Comparison of ENCODE assay signal across 18 mouse cellular contexts in genomic region chr5:67656821-67657259, GRCm38 (mm10). TPM values are rescaled to one million over a fixed set of nuclear protein-coding genes. Genes with fewer than 3 reads are reported as not detected.
DNase-seq lines count a peak whose midpoint lies in the region; ATAC-seq lines count a peak whose summit lies in the region.
"Had no signal": no experiment of that assay in that cellular context is flagged by ENCODE, and none has a peak within 500 bp of the region (broad histone marks: within the 10 kb centered on the region; RNA-seq: fewer than 3 reads in every experiment).

No protein-coding gene starts in this region.

- H3K9ac ChIP-seq in hindbrain, embryonic 11.5 days (ENCODE audit: low read depth, low read length), result no peak overlapping the region
- H3K9ac ChIP-seq in hindbrain, embryonic 12.5 days, result no peak overlapping the region
- no peak overlapping the region for H3K9ac ChIP-seq in neural tube, embryonic 15.5 days (replicated peaks)
- H3K9ac ChIP-seq: limb, embryonic 15.5 days had no signal

- H3K27me3 ChIP-seq in hindbrain, embryonic 11.5 days (ENCODE audit: control insufficient read depth, insufficient read depth, low read length), result peaks cover 20% of the 10 kb centered on the region
- peaks cover 43% of the 10 kb centered on the region for H3K27me3 ChIP-seq in hindbrain, embryonic 12.5 days
- peaks cover 48% of the 10 kb centered on the region for H3K27me3 ChIP-seq in embryonic facial prominence, embryonic 10.5 days (replicated peaks; ENCODE audit: low read depth, poor library complexity, severe bottlenecking)
- H3K27me3 ChIP-seq in neural tube, embryonic 15.5 days (replicated peaks), result no peaks in the 10 kb centered on the region
- H3K27me3 ChIP-seq: limb, embryonic 15.5 days; megakaryocyte, embryonic 14.5 days had no signal

- H3K4me1 ChIP-seq in hindbrain, embryonic 11.5 days (replicated peaks; ENCODE audit: control insufficient read depth, insufficient read depth, low read length), result 0 out of 2 replicates have a peak, but pooled peaks cover 2% of the 10 kb centered on the region
- peaks cover 14% of the 10 kb centered on the region for H3K4me1 ChIP-seq in hindbrain, embryonic 12.5 days
- H3K4me1 ChIP-seq in embryonic facial prominence, embryonic 10.5 days, result peaks cover 35% of the 10 kb centered on the region
- H3K4me1 ChIP-seq in neural tube, embryonic 15.5 days, result peaks cover 13% of the 10 kb centered on the region
- H3K4me1 ChIP-seq: limb, embryonic 15.5 days had no signal

- H3K27ac ChIP-seq in hindbrain, embryonic 11.5 days (ENCODE audit: low read depth, low read length), result no peak overlapping the region
- H3K27ac ChIP-seq in hindbrain, embryonic 12.5 days, result no peak overlapping the region
- no peak overlapping the region; the same call in 1 of the 2 replicates for H3K27ac ChIP-seq in embryonic facial prominence, embryonic 10.5 days (replicated peaks)
- no peak overlapping the region for H3K27ac ChIP-seq in neural tube, embryonic 15.5 days (replicated peaks)
- H3K27ac ChIP-seq: limb, embryonic 15.5 days had no signal

- intact Hi-C loops in gastrocnemius, postnatal 14 days (cut with DNase I; ENCODE audit: low total_unique reads), result no loop called here

- no peak overlapping the region for H3K4me2 ChIP-seq in hindbrain, embryonic 11.5 days (replicated peaks; ENCODE audit: low read depth, low read length)
- no peak overlapping the region for H3K4me2 ChIP-seq in hindbrain, embryonic 12.5 days (replicated peaks)
- no peak overlapping the region for H3K4me2 ChIP-seq in neural tube, embryonic 15.5 days
- H3K4me2 ChIP-seq: limb, embryonic 15.5 days had no signal

- peak; percentile 64 for DNase-seq in hindbrain, embryonic 11.5 days (ENCODE audit: low spot score)
- peak; percentile 88 for DNase-seq in embryo, embryonic 10 days (ENCODE audit: low spot score)
- DNase-seq in embryonic facial prominence, embryonic 10.5 days (ENCODE audit: low spot score), result peak; percentile 40
- DNase-seq in spleen, adult 18-20 months, result no peak
- no peak for DNase-seq in gastrocnemius, postnatal 14 days
- DNase-seq: adrenal gland, postnatal 36 days; cerebellum, adult 8-10 months; gastrocnemius, postnatal 36 days; heart, postnatal 14 days; kidney, postnatal 4 days; lung, postnatal 14 days; right cerebral cortex, postnatal 4 days; thymus, adult 18-20 months had no signal

- ATAC-seq in hindbrain, embryonic 11.5 days (ENCODE audit: low FRiP score), result peak; percentile 77
- ATAC-seq in hindbrain, embryonic 12.5 days (ENCODE audit: low FRiP score), result no peak
- 0 out of 2 replicates have a peak, but pooled peaks have one; percentile 18 for ATAC-seq in neural tube, embryonic 15.5 days (ENCODE audit: low FRiP score)
- ATAC-seq: Patski had no signal

- no peaks in the 10 kb centered on the region for H3K36me3 ChIP-seq in hindbrain, embryonic 11.5 days (ENCODE audit: control insufficient read depth, insufficient read depth, low read length)
- 0 out of 2 replicates have a peak, but pooled peaks cover 3% of the 10 kb centered on the region for H3K36me3 ChIP-seq in hindbrain, embryonic 12.5 days
- no peaks in the 10 kb centered on the region for H3K36me3 ChIP-seq in embryonic facial prominence, embryonic 10.5 days (replicated peaks)
- H3K36me3 ChIP-seq in neural tube, embryonic 15.5 days, result peaks cover 13% of the 10 kb centered on the region
- H3K36me3 ChIP-seq: limb, embryonic 15.5 days had no signal

- 16% methylated on average over 13 of the region's 13 CpGs for WGBS in hindbrain, embryonic 11.5 days
- 14% methylated on average over 13 of the region's 13 CpGs for WGBS in hindbrain, embryonic 12.5 days
- WGBS in embryonic facial prominence, embryonic 10.5 days, result 25% methylated on average over 13 of the region's 13 CpGs
- WGBS in neural tube, embryonic 15.5 days, result 15% methylated on average over 13 of the region's 13 CpGs

- H3K4me3 ChIP-seq in hindbrain, embryonic 11.5 days (ENCODE audit: low read depth, low read length), result no peak overlapping the region
- H3K4me3 ChIP-seq in hindbrain, embryonic 12.5 days, result no peak overlapping the region
- no peak overlapping the region; the same call in 1 of the 2 replicates for H3K4me3 ChIP-seq in embryonic facial prominence, embryonic 10.5 days
- H3K4me3 ChIP-seq in neural tube, embryonic 15.5 days (replicated peaks), result no peak overlapping the region
- H3K4me3 ChIP-seq: limb, embryonic 15.5 days; megakaryocyte, embryonic 14.5 days had no signal

- H3K9me3 ChIP-seq in hindbrain, embryonic 11.5 days (ENCODE audit: control insufficient read depth, low read length), result no peaks in the 10 kb centered on the region
- no peaks in the 10 kb centered on the region for H3K9me3 ChIP-seq in hindbrain, embryonic 12.5 days (replicated peaks)
- H3K9me3 ChIP-seq in embryonic facial prominence, embryonic 10.5 days, result no peaks in the 10 kb centered on the region
- no peaks in the 10 kb centered on the region for H3K9me3 ChIP-seq in neural tube, embryonic 15.5 days (replicated peaks)
- H3K9me3 ChIP-seq: limb, embryonic 15.5 days; megakaryocyte, embryonic 14.5 days had no signal

RNA-seq across cellular contexts. Expression of gene Shisa3, which starts 49.2 kb away (rescaled TPM):
- 3.3 and 5.1 TPM in 2 replicates for polyA plus RNA-seq in hindbrain, embryonic 11.5 days (2014; fragmentation: Nextera tagmentation; extraction: Ambion mirVana)
- polyA plus RNA-seq in hindbrain, embryonic 12.5 days (2016; fragmentation: Nextera tagmentation; extraction: Ambion mirVana), result 3.1 and 3.4 TPM in 2 replicates
- 3.5 and 6.7 TPM in 2 replicates for polyA plus RNA-seq in embryonic facial prominence, embryonic 10.5 days (2016; fragmentation: Nextera tagmentation; extraction: Ambion mirVana)
- 3.0 and 3.7 TPM in 2 replicates for polyA plus RNA-seq in neural tube, embryonic 15.5 days (2015; fragmentation: Nextera tagmentation; extraction: Ambion mirVana)
- 1 to 10 TPM; 2.1 to 2.2 TPM for total RNA-seq in gastrocnemius, postnatal 14 days (2021)
- polyA plus RNA-seq: Patski had no signal

Comparison
In these comparisons a context has a peak if more than half of its experiments do, and no peak if none do; other contexts are left out.
1. DNase-seq: peak in hindbrain, embryonic 11.5 days (single experiment), embryo, embryonic 10 days (single experiment) and embryonic facial prominence, embryonic 10.5 days (single experiment); none in spleen, adult 18-20 months (0 of 2) and gastrocnemius, postnatal 14 days (single experiment).